Mouse (Mus musculus) myocyte (in vitro differentiated cells): Measurements from ENCODE around the gene Fam43b. TPM values are rescaled to one million over a fixed set of nuclear protein-coding genes. Genes with fewer than 3 reads are reported as not detected.

Experiments used
- H3K27me3 ChIP-seq: one replicate; pipeline ENCODE4 v1.6.1; 2011; ENCODE audit not compliant: control insufficient read depth, insufficient read depth, insufficient read length
- H3K36me3 ChIP-seq: one replicate; pipeline ENCODE4 v1.6.1; 2011; ENCODE audit not compliant: control insufficient read depth, insufficient read depth
- H3K4me2 ChIP-seq: one replicate; pipeline ENCODE4 v1.6.1; 2011; ENCODE audit warnings: low read depth, control low read depth
- H3K4me3 ChIP-seq: one replicate; pipeline ENCODE4 v1.5.1; 2011; ENCODE audit warnings: mild to moderate bottlenecking, control low read depth, moderate library complexity
- H3K79me2 ChIP-seq: one replicate; pipeline ENCODE4 v1.6.1; 2011; ENCODE audit not compliant: control insufficient read depth, insufficient read depth
- H3ac ChIP-seq: one replicate; pipeline ENCODE4 v1.6.1; 2011; ENCODE audit not compliant: control insufficient read depth, insufficient read length
- CEBPB ChIP-seq: IDR thresholded peaks from 2 replicates; pipeline ENCODE4 v1.6.1; 2011; ENCODE audit warnings: mild to moderate bottlenecking, moderate library complexity; ENCODE audit not compliant: poor library complexity, insufficient read depth, severe bottlenecking
- E2F4 ChIP-seq: IDR thresholded peaks from one replicate; pipeline ENCODE4 v1.6.1; 2011; ENCODE audit warnings: mild to moderate bottlenecking, control low read depth, moderate library complexity; ENCODE audit not compliant: insufficient read depth
- MAX ChIP-seq: IDR thresholded peaks from one replicate; pipeline ENCODE4 v1.6.1; 2011; ENCODE audit warnings: low read depth, mild to moderate bottlenecking, control low read depth
- MYOD1 ChIP-seq, 3 experiments: IDR thresholded peaks; one replicate each; pipeline ENCODE4 v1.6.1; 2011; ENCODE audit warnings: control low read depth in 2 of 3, low read depth in 2 of 3, mild to moderate bottlenecking in 2 of 3, moderate library complexity in 1 of 3; ENCODE audit not compliant: insufficient read length in 2 of 3, control insufficient read depth in 1 of 3
- MYOG ChIP-seq, 3 experiments: IDR thresholded peaks; one replicate each; pipeline ENCODE4 v1.6.1; 2011; ENCODE audit warnings: control low read depth in 2 of 3, low read depth in 2 of 3, mild to moderate bottlenecking in 2 of 3; ENCODE audit not compliant: insufficient read length in 2 of 3, control insufficient read depth in 1 of 3, insufficient read depth in 1 of 3
- POLR2A ChIP-seq: IDR thresholded peaks from one replicate; pipeline ENCODE4 v1.6.1; 2011; ENCODE audit warnings: low read depth, mild to moderate bottlenecking, control low read depth, moderate library complexity; ENCODE audit not compliant: insufficient read length
- POLR2AphosphoS2 ChIP-seq: IDR thresholded peaks from one replicate; pipeline ENCODE4 v1.6.1; 2011; ENCODE audit warnings: low read depth, control low read depth; ENCODE audit not compliant: insufficient read length
- REST ChIP-seq: IDR thresholded peaks from one replicate; pipeline ENCODE4 v1.6.1; 2011; ENCODE audit warnings: mild to moderate bottlenecking, control low read depth, moderate library complexity; ENCODE audit not compliant: insufficient read depth, insufficient read length
- SRF ChIP-seq: IDR thresholded peaks from one replicate; pipeline ENCODE4 v1.6.1; 2011; ENCODE audit warnings: low read depth; ENCODE audit not compliant: control insufficient read depth, insufficient read length
- TCF12 ChIP-seq: IDR thresholded peaks from one replicate; pipeline ENCODE4 v1.6.1; 2011; ENCODE audit warnings: mild to moderate bottlenecking, control low read depth; ENCODE audit not compliant: poor library complexity, insufficient read depth, severe bottlenecking
- TCF3 ChIP-seq: IDR thresholded peaks from one replicate; pipeline ENCODE4 v1.6.1; 2011; ENCODE audit warnings: low read depth, control low read depth; ENCODE audit not compliant: insufficient read length
- USF1 ChIP-seq: IDR thresholded peaks from one replicate; pipeline ENCODE4 v1.6.1; 2011; ENCODE audit warnings: low read depth, mild to moderate bottlenecking, control low read depth, moderate library complexity
- polyA plus RNA-seq: library from polyadenylated mRNA; unstranded; fragments of >200 nt; fragmentation: generic; extraction: Trizol; gene quantifications from one replicate; pipeline ENCODE4 v1.2.1, GENCODE M21; 2012; ENCODE audit warnings: missing spikeins

Gene Fam43b
- polyA plus RNA-seq, 1 experiment = not detected

DNA sequence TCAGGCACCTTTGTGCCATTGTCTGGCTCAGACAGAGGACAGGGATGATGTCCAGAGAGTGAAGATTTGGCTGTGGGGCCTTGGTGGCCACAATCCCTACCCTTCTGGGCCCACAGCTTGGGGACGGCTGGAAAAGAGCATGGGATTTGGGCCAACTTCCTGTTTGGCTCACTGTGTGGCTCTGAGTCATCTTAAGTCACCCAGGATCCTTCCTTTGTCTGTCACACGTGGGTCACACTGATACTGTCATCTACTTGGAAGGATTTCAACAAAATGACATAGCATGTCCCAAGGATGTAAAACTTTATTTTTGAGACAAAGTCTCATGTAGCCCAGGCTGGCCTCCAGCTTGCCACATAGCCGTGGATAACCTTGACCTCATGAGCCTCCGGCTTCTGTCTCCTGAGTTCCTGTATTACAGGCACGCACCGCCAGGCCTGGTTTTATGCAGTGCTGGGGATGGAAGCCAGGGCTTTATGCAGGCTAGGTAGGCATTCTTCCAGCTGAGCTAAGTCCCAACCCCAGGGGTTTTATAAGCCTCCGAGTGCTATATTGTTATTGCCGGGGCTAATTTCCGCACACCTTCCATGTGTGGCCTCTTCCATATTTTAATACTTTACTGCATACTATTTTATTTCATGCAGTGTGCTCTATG, 51.3 kb downstream of the Fam43b start:
- Histone ChIP-seq H3ac (no peak overlapping the region), H3K4me2 (peak overlapping the region; percentile 0), H3K4me3 (no peak overlapping the region), H3K79me2 (no peaks in the 10 kb centered on the region), H3K27me3 (no peaks in the 10 kb centered on the region), H3K36me3 (no peaks in the 10 kb centered on the region)
- TF ChIP-seq E2F4 = no peak
- TF ChIP-seq POLR2AphosphoS2 = no peak
- no peak for TF ChIP-seq REST
- no peak for TF ChIP-seq MYOD1 (IDR thresholded peaks at IDR 0.05; ENCODE audit: control insufficient read depth in 1 of 3, insufficient read length in 2 of 3, low read depth in 2 of 3)
- TF ChIP-seq USF1 = no peak
- no peak for TF ChIP-seq MAX
- no peak for TF ChIP-seq SRF
- no peak for TF ChIP-seq POLR2A
- TF ChIP-seq TCF12 = no peak
- TF ChIP-seq MYOG (IDR thresholded peaks at IDR 0.05; ENCODE audit: control insufficient read depth in 1 of 3, insufficient read depth in 1 of 3, insufficient read length in 2 of 3, low read depth in 2 of 3) = no peak
- TF ChIP-seq TCF3 = no peak
- TF ChIP-seq CEBPB = no peak

Other genes starting within 250 kb of the Fam43b start
- 54.7 TPM for gene Hp1bp3, start 180.2 kb downstream of the Fam43b start, polyA plus RNA-seq
- 0.08 TPM for gene Sh2d5, start 146.1 kb downstream of the Fam43b start, polyA plus RNA-seq
- 0.20 TPM for gene Kif17, start 146.1 kb downstream of the Fam43b start, polyA plus RNA-seq
- 162 TPM for gene Ddost, start 91.8 kb downstream of the Fam43b start, polyA plus RNA-seq
- 60.9 TPM for gene Pink1, start 70.2 kb downstream of the Fam43b start, polyA plus RNA-seq
- gene Cda, start 28.5 kb downstream of the Fam43b start, polyA plus RNA-seq = 6.0 TPM
- 36.2 TPM for gene Mul1, start 38.1 kb upstream of the Fam43b start, polyA plus RNA-seq
- 0.48 TPM for gene Camk2n1, start 57.8 kb upstream of the Fam43b start, polyA plus RNA-seq
- not detected for gene Vwa5b1, start 239.4 kb upstream of the Fam43b start, polyA plus RNA-seq